In the genomic region with DNA sequence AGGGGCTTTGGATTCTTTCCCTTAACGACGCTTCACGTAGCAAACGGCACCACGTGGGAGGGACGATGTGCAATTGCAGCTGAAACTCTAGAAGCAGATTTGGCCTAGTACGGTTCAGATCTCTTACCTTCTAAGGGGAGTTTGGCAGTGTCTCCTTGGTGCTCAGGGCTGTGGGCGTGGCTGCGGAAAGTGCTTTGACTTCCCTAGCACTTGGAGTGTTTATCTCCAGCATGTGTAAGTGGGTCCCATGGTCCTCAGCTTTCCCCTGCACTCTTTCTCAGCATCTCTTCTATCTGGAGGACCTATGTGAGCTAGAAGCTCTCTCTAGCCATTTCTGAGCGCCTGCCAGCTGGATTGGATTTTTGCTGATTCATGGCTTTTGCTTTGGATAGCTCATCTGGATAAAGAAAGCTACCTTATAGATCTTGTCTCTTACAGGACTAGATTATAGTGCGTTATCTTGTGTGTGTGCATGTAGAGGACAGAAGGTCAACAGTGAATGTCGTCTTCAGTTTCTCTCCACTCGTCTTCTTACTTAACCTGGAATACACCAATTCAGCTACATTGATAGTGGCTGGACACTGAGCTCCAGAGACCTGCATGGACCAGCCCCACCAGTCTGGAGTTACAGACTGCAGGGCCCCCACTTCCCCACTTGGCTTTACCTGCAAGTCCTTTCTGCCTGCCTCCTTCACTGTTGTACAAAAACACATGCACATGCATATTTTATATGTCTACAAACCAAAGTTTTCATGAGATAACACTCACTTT, we compare ENCODE assay signal across 18 mouse cellular contexts.
A peak's percentile ranks its signal among the peaks of the same experiment; 100 is the strongest.
DNase-seq lines count a peak whose midpoint lies in the region; ATAC-seq lines count a peak whose summit lies in the region.
"Had no signal": no experiment of that assay in that cellular context is flagged by ENCODE, and none has a peak within 500 bp of the region (broad histone marks: within the 10 kb centered on the region; RNA-seq: fewer than 3 reads in every experiment).

No protein-coding gene starts in this region.

- H3K27ac ChIP-seq in liver, embryonic 12.5 days: no peak overlapping the region
- H3K27ac ChIP-seq in midbrain, embryonic 14.5 days (replicated peaks; ENCODE audit: low read depth, low read length): no peak overlapping the region
- H3K27ac ChIP-seq: embryonic facial prominence, embryonic 13.5 days; forebrain, embryonic 10.5 days; limb, embryonic 12.5 days; midbrain, embryonic 12.5 days had no signal

- intact Hi-C loops in gastrocnemius, postnatal 36 days (cut with DNase I): no loop called here

- H3K4me3 ChIP-seq in liver, embryonic 12.5 days: no peak overlapping the region
- H3K4me3 ChIP-seq in midbrain, embryonic 14.5 days (replicated peaks; ENCODE audit: low read depth, low read length): no peak overlapping the region
- H3K4me3 ChIP-seq: embryonic facial prominence, embryonic 13.5 days; forebrain, embryonic 10.5 days; limb, embryonic 12.5 days; midbrain, embryonic 12.5 days had no signal

- peak; percentile 27 for DNase-seq in gastrocnemius, adult 18-20 months (ENCODE audit: low spot score)
- no peak for DNase-seq in gastrocnemius, postnatal 36 days
- peak; percentile 24 for DNase-seq in liver
- peak; percentile 59 for DNase-seq in lung, postnatal 10 days
- DNase-seq in midbrain, embryonic 14.5 days: no peak
- DNase-seq in left cerebral cortex, adult 11 months (ENCODE audit: low spot score): no peak
- DNase-seq in left cerebral cortex, adult 9 months (ENCODE audit: low spot score in 2 of 2): no peak
- DNase-seq: adrenal gland, postnatal 25 days; cerebellum, postnatal 25 days; right cerebral cortex, adult 18-20 months; thymus, postnatal 4 days had no signal

- whole genome bisulfite sequencing in liver, embryonic 12.5 days (ENCODE audit: insufficient replicate concordance): 58% methylated on average over 13 of the region's 13 CpGs
- WGBS in midbrain, embryonic 14.5 days: 83% methylated on average over 13 of the region's 13 CpGs

- H3K4me2 ChIP-seq in liver, embryonic 12.5 days: no peak overlapping the region
- H3K4me2 ChIP-seq in midbrain, embryonic 14.5 days (ENCODE audit: low read length): no peak overlapping the region
- H3K4me2 ChIP-seq: embryonic facial prominence, embryonic 13.5 days; limb, embryonic 12.5 days; midbrain, embryonic 12.5 days had no signal

- no peaks in the 10 kb centered on the region for H3K27me3 ChIP-seq in liver, embryonic 12.5 days (replicated peaks)
- no peaks in the 10 kb centered on the region for H3K27me3 ChIP-seq in midbrain, embryonic 14.5 days (ENCODE audit: control insufficient read depth, insufficient read depth, low read length)
- H3K27me3 ChIP-seq: embryonic facial prominence, embryonic 13.5 days; limb, embryonic 12.5 days had no signal

- H3K4me1 ChIP-seq in liver, embryonic 12.5 days: peaks cover 67% of the 10 kb centered on the region
- H3K4me1 ChIP-seq in midbrain, embryonic 14.5 days (ENCODE audit: control insufficient read depth, insufficient read depth, low read length): no peaks in the 10 kb centered on the region
- H3K4me1 ChIP-seq: midbrain, embryonic 12.5 days had no signal

- no peaks in the 10 kb centered on the region for H3K9me3 ChIP-seq in liver, embryonic 12.5 days (replicated peaks)
- H3K9me3 ChIP-seq in midbrain, embryonic 14.5 days (ENCODE audit: control insufficient read depth, low read length): no peaks in the 10 kb centered on the region
- H3K9me3 ChIP-seq: embryonic facial prominence, embryonic 13.5 days; forebrain, embryonic 10.5 days; limb, embryonic 12.5 days; midbrain, embryonic 12.5 days had no signal

- no peaks in the 10 kb centered on the region for H3K36me3 ChIP-seq in liver, embryonic 12.5 days
- H3K36me3 ChIP-seq in midbrain, embryonic 14.5 days (ENCODE audit: control insufficient read depth, insufficient read depth, low read length): no peaks in the 10 kb centered on the region
- H3K36me3 ChIP-seq: embryonic facial prominence, embryonic 13.5 days; forebrain, embryonic 10.5 days; limb, embryonic 12.5 days; midbrain, embryonic 12.5 days had no signal

- H3K9ac ChIP-seq in liver, embryonic 12.5 days: no peak overlapping the region
- H3K9ac ChIP-seq in midbrain, embryonic 14.5 days (replicated peaks; ENCODE audit: low read length): no peak overlapping the region
- H3K9ac ChIP-seq: embryonic facial prominence, embryonic 13.5 days; limb, embryonic 12.5 days; midbrain, embryonic 12.5 days had no signal

- ATAC-seq in liver, embryonic 12.5 days: no peak
- no peak for ATAC-seq in midbrain, embryonic 14.5 days (ENCODE audit: low FRiP score, low TSS enrichment)
- ATAC-seq: activated CD4-positive, CD25-positive, alpha-beta regulatory T cell, adult 4 months; inflammation-experienced regulatory T-cells, adult 6 months had no signal

Comparison
In these comparisons a context has a peak if more than half of its experiments do, and no peak if none do; other contexts are left out.
1. DNase-seq: peak in gastrocnemius, adult 18-20 months (single experiment), liver (single experiment) and lung, postnatal 10 days (single experiment); none in gastrocnemius, postnatal 36 days (0 of 2), midbrain, embryonic 14.5 days (single experiment), left cerebral cortex, adult 11 months (single experiment) and left cerebral cortex, adult 9 months (0 of 2).